Mouse (Mus musculus) lung, postnatal 4 days (tissue): ENCODE measurements around the gene Sergef.
A peak's percentile ranks its signal among the peaks of the same experiment; 100 is the strongest.

Source experiments
- DNase-seq, 2 experiments: peaks; one replicate each; pipeline ENCODE4 v3.0.0; 2021

The Sergef gene

DNA sequence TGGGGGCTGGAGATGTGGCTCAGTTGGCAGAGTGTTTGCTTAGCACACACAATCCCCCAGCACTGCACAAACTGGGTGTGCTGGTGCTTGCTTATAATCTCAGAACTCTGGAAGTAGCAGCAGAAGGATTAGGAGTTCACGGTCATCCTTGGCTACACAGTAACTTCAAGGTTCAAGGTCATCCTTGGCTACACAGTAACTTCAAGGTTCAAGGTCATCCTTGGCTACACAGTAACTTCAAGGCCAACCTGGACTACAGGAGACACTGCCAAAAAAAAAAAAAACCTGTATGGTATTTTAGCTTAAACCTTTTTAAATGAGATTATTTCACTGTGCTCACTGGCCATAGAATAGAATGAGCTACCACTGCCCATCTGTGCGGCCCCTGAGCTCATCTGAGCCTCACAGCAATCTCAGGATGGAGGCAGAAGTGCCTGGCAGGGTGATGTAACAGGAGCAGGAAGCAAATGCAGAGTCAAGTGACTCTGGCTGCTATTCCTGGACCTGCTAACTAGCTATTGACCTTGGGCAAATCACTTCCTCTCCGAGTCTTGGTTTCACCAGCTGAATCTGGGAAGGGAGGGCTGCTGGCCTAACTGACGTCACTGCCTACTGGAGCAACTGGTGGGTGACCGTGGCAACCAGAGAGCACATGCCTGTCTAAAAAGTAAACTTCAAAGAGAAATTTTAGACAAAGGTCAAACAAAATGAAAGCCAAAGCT lies 24.2 kb downstream of the Sergef start:
- DNase-seq = peak; percentile 55 to 69

DNA sequence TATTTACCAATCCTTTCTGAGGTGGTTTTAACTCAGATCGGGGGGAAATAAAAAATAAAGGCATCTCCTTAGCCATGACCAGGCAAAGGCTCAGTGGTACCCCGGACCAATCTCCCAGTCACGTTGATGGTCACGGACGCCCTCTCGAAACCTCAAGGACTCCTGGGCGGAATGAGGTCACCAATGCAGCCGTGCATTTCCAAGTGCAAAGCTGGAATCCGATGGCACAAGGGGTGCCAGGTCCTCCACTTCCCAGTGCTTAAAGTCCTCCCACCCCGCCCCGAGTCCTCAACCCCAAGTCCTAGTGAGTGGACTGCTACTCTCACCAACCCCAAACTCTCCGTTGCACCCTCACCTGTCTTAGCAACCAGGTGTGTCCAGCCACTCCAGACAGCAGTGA lies 25.3 kb downstream of the Sergef start:
- DNase-seq = peak; percentile 40 to 60

DNA sequence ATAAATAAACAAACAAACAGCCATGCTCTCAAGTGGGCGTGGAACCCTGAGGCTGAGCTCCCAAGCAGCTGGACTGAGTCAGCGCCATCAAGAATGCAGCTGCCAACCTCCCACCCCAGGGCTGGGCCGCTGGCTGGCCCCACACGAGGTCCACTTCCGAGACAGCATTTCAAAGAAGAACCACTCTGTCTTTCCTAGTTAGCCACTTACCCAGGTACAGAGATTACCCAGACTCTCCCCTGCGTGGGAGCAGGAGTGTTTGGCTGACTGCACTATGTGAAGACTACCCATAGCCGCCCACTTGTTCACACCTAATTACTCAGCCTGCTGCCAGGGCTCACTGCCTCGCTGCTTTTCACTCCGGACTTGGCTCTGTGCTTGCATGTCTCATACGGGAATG lies 26.5 kb downstream of the Sergef start:
- DNase-seq = peak in 1 of 2 experiments; percentile 37

DNA sequence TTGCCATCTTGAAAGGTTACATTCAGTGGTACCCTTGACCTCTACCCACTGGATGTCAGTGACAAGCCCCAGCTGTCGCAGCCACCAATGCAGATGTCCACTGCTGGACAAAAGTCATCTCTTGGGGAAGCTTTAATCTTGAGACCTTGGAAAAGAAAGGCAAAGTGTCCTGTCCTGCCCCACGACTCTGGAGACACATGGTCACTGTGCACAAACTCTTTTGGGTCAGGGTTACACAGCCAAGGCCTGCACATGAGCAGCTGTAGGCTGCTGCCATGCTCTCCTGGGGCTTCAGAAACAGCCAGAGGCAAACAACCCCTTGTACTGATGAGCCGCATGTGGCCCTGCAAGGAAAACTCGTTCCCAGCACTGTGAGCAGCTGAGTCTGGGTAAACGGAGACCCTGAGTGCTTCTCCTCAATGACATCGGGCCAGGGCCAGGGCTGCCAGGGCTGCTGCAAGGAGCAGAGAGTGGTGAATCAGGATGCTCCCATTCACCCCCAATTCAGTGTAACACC lies 27.1 kb downstream of the Sergef start:
- DNase-seq = no peak

DNA sequence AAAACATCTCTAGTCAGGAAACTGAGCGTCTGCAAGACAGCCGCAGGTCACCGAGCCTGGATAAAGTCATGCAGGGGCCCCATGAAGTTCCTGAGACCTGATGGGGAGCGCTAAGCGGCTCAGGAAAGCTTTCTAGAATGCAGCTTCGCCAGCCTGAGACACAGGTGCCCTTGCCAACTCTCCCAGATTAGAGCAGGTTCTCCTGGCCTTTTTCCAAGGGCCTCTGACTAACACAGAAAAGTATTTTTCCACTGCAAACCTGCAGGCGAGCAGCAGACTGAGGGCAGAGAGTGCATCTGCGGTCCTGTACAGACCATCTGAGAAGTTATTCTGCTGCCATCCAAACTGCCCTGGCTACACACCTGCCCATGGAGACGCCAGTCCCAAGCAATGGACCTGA lies 27.6 kb downstream of the Sergef start:
- DNase-seq = peak; percentile 55 to 57

DNA sequence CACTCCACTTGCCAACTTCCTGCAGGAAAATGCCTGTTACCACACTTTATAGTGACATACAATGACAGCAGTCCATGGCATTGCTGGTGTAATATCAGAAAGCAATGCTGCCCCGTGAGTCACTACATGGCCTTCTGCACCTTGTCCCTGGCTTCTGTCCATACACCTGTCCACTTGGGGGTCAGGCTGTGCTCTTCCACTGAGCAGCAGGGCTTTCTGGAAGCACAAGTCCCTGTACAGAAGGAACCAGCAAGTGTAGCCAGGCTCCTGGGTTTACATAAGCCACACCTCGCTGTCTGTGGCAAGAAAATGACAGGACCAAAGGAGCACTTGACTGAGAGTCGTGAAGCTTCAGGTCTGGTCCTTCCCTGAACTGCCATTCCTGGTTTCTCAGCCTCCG lies 30.3 kb downstream of the Sergef start:
- DNase-seq = no peak

DNA sequence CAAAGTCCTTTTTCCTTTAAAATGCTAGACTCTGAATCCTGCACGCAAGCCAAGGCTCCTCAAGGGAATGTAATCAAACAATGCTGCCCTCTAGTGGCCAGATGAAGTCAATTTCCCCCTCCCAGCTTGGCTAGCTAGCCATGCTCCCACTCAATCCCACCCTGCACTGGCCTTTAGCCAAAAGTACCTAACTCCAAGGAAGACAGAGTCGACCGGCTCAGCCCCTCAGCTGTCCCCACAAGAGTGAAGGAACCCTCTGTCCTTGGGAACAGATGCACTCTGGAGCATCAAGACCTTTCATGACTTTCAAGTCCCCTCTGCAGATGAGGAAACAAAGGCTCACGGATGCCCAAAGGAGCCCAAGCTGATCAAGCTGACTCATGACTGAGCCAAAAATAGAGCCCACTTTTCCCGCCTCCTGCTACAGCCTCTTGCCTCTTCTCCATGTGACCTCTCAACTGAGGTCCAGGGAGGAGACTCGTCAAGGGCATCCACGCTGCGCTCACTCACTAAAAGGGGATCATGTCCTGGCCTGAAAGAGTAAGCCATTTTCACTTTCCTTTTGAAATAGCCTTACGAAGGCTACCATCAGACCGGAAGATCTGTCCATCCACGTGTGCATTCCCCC lies 32.1 kb downstream of the Sergef start:
- DNase-seq = peak in 1 of 2 experiments; percentile 59

DNA sequence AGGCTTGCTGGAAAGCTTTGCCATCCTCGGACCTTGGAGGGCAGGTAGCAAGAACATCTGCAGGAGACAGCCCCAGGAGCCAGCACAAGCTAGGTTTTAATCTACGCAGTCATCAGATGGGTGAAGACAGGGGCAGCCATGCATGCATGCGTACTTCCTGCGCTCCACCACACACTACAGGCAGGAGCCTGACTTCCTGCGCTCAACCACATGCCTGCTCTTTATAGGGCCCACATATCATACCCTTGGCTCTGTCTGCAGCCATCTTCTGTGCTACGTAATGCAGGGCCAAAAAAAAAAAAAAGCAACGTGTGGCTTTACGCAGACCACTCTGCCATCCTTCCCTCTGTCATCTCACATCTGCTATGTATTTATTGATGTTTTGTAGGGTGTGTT lies 32.6 kb downstream of the Sergef start:
- DNase-seq = no peak

DNA sequence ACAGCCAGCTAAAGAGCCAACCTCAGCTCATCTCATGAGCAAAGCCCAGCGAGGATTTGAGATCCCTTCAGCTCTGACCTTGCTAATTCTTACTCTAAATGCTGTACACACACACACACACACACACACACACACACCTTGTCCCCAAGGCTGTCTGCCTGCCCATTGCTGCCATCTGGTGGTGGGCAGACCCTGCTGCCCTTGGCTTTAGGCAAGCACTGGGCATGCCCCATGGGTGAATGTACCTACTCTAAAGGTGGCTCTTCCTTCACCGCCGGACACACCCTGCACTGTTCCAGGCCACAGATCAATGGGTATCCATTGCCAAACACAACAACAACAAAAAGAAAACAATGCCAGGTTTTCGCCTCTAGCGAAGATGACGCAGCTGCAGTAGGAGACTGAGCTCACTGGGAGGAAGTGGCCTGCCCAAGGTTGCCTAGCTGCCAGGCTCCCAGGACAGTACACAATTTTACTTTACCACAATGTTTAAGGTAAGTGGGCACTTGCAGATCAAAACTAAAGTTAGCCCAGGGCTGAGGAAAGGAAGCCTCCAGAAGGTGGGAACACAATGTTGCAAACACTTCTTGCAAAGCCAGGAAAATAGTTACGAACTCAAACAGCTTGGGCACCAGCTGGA lies 33.1 kb downstream of the Sergef start:
- peak; percentile 73 to 82 for DNase-seq

DNA sequence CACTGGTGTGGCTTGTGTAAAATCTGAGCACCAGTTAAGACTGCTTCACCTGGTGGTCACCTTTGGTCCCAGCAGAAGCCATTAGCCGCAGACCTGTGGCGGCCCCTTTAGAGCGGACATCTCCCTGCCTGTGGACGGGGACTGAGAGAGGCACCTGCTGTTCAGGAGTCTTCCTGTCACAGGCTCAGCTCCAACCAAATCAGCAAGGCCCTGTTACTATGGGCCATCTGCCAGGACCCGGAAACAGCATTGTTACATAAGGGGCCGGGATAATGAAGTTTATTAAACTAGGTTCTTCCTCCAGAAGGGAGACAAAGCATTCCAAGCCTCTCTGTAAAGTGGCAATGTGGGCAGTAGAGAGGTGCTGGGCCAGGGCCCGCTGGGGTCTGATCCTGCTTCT lies 36.6 kb downstream of the Sergef start:
- DNase-seq = peak; percentile 11 to 46

DNA sequence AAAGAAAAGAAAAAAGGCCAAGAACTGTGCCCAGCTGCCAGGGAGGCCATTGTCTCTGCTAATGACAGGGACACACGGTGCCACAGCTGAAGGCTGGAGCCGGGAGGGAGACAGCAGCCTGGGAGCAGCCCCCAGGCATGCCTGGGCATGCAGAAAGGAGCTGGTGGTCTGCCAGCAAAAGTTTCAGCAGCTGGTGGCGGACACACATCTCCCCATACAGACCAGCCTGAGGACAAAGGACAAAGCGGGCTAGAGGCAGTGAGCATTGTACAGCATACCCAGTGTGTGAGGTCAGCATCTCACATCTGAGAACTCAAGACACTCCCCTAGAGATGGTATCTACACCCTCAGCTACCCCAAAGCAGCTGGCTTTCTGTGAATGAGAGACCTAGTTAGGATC lies 37.5 kb downstream of the Sergef start:
- DNase-seq = peak; percentile 34 to 64

DNA sequence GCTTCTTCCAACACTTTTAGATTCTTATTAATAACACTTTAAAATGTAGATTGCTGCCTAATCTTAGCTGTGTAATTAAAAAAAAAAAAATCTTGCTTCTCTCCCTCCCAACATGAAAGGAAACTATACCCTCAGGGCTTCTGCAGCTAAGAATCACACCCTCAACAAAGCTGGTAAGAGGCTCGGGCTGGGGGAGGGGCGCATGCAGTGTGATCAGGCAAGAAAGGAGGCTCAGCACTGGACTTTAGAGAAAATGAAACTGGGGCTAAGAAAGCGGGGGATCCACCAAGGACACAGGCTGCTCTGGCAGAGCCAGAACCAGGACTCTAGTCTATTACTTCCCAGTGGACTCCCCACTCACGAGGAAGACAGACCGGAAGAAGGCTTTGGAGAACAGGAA lies 38.5 kb downstream of the Sergef start:
- no peak for DNase-seq

DNA sequence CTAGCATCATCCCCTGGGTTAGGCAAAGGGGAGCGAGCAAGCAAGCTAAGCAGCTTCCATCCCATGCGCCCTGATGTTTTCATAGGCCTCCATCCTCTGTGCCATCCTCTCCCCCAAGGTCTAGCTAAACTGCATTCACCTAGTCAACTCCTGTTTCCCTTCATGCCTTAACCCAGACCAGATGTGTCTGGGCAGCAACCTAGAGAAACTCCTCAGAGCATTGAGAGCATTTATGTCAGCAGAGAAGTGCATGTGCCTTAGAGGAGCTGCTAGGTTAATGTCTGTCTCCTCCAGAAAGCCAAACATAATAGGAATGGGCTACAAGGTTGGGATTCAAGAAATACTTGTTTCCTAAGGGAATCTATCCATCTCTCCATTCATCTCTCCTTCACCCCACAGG lies 42.6 kb downstream of the Sergef start:
- no peak for DNase-seq

DNA sequence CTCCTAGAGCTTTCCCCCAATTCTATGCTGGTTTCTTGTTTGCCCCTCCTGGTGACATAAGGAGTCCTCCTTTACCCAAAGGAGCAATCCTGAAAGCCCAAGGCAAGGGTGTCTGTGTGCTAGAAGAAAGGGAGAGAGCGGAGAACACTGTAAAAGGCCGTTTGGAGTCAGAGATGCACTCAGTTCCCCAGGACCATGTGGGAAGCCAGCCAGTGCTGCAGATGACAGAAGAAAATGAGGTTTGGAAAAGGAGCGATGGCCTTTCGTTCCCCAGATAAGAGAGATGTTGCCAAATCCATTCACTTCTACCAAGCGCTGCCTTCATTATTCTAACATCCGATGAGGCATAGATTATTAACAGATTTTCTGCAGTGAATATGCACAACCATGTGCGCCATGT lies 48.1 kb downstream of the Sergef start:
- no peak for DNase-seq

DNA sequence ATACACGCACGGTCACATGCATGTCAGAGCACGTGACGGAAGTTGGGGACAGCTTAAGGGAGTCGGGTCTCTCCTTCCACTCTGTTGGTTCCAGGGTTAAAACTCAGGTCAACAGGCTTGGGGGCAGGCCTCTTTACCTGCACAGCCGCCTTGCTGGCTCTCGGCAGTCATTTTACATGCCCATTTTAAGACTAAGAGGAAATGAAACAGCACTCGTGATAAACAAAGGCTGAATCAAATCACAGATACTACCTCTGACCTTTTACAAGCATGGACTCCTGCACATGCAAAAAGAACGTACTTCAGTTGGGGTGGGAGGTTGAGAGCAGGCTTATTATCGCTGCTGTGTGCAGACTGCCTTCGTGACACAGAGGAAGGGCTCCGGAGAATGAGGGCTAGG lies 50.4 kb downstream of the Sergef start:
- DNase-seq = no peak

DNA sequence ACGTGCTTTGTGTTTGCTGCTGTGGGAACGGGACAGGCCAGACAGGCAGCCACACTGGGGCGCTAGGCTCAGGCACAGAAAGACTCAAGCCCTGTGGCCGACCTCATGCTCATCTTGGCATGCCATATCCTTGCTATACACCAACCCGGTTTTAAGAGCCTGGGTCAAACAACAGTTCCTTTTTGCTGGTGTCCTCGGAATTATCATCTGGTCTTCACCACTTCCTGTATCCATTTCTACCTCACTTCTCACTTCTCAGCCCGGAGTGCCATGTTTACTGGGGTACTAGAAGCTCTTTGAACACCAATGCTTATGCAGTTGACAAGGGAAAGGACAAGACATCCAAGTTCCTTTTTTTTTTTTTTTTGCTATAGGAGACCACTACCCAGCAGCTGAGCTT lies 51.6 kb downstream of the Sergef start:
- DNase-seq = no peak

DNA sequence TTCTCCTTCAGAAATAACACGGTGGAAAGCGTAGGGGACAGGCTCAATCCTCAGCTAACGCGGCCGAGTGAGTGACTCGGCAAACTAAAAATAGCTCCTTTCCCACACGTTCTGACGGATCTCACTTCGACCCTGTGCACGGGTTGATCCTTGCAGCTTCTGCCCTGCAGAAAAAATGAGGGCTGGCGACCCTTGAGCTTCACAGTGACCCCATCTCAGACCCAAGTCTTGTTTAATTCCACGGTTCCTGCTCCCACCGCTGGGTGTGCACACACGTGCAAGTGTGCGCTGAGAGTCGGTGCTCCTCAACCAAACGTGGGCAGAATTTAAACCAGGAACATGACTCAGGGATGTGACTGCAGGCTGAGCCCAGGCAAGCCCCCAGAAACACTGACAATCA lies 52.1 kb downstream of the Sergef start:
- no peak for DNase-seq

DNA sequence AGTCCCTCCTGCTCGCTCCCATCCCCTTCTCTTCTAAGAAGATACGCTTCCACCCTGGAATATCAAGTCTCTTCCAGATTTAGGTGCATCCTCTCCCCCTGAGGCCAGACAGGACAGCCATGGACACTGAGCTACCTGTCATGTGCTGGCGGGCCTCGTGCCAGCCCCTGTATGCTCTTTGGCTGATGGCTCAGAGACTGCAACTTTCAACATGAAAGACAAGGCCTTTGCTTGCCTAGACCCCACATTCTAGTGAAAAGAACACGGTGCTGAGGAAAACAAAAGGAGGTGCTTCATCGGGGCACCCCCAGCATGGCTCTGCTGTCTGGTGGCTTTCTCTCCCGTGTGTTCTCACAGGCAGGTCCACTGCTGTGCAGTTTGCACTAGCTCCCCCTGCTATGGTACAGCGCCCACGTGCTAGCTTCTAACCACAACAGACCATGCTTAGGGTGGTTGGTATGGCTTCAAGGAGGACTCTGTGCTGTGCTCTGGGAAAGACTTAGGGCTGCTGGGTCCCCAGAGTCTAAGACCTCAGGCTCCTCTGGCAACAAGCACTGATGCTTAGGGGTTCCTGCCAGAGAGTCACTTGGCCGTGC lies 52.9 kb downstream of the Sergef start:
- no peak for DNase-seq

DNA sequence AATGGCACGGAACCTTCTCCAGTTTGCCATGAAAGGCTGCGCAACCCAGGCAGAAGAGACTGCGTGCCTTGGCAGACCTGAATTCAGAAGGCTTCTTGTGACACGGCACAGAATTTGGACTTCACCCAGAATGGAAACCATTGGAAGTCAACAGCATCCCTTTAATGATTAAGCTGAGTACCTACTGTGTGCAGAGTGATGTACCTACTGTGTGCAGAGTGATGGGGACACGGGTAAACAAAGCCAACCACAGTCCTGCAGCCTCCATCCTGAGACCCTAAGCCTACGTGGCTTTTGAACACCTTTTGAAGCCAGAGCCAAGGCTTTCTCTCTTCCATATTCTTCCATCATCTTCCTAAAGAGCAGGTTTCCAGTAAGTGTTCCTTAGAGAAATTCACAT lies 56.9 kb downstream of the Sergef start:
- no peak for DNase-seq

DNA sequence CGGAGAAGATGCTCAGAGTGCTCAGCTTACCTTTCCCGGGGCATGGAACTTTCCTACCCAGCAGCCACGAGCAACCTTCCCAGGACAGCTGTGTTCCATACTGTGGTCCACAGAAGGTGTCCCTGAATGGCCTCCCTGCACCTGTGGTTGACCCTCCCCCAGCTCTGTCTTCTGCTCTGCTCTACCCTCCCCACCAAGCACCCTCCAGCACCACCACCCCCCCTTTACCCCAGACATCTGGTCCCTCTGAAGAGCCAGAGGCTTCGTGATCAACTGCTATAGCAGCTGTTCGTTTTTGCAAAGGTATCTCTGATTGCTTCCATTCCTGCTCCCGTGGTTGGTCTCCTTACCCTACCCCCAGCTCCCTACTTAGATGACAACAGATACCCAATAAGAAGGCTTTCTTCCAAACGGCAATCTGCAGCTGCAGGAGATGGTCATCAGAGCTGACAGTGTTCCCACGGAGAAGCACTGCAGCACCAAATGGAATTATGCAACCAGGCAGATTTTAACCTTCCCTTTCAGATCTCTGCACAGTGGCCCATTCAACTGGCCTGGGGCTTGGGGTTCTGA lies 58.2 kb downstream of the Sergef start:
- no peak for DNase-seq

DNA sequence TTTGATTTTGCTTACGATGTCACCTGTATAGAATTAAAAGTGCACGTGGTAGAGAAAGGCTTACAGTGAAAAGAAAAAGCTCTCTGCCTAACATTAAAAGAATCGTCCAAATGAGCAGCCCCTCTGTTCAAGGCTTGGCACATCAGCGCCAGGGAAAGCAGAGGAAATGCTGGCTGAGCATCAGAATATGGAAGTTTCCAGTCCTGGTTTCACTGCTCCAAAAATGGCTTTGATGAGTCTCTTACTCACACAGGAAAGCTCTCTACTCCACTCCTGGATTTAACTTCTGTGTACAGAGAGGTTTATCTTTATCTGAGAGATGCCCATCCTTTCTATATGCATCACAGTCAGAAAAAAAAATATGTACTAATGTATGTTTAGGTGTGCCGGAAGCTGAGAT lies 61.5 kb downstream of the Sergef start:
- DNase-seq = no peak

DNA sequence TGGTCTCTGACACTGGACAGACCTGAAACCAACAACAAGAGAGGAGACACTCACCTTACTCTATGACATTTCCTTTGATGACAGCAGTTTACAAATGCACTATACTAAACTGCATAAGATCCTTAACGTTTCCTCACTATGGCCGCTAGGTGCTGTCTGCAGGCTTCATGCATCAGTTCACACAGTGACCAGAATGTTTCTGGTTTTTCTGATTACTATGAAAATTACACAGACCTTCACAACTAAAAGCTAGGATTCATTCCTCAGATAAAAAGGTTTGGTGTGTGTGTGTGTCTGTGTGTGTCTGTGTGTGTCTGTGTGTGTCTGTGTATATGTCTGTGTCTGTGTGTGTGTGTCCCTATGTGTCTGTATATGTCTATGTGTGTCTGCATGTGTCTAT lies 63.7 kb downstream of the Sergef start:
- DNase-seq = no peak

DNA sequence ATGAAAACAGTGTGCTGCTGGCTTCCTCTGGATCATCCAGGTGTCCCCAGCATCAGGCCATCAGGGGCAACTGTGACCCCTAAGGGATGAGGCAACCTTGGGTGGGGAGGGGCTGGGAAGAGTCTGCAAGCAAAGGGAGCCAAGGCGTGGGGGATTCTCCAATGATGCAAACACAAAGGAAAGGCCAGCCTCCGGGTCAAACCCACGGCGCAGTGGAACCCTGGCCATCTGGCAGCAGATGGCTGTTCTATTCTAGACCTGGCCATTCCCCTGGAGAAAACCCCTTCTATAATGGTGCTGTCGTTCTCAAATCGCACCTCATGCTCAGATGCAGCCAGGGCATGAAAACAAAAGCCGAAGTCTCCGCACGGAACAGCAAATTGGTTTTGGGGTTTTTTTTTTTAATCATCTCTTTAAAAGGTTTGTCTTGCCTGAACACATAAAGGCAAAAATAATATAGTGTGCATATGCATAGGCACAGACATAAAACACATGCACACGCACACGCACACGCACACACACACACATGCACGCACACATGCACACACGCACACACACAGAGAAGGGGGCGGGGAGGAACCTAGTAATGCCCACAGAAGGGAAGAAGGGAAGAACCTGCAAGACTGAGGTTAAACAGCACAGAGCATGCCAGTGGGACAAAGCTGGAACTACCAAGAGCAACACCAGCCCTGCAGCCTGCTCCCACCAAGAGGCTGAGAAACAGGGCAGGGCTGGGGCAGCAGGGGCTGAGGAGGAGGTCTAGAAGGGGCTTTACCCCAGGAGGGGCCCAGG lies 66.6 kb downstream of the Sergef start:
- no peak for DNase-seq
